Mouse (Mus musculus) mouse embryonic stem cell (cell line): ENCODE data around the gene Akr1c18.

Source experiments
- in situ Hi-C, 2 experiments: fragments of 300-500 bp; cut with MboI; formaldehyde crosslinking; loops; 1 replicate in 1 of 2; 3 replicates in 1 of 2; pipeline ENCODE4 v1.14.3; 2019 to 2020; ENCODE audit warnings: low sequenced_read_pairs in 2 of 2, low pct_unique_long_range_greater_than_20kb in 1 of 2, mixed read lengths in 1 of 2; ENCODE audit not compliant: unreplicated experiment in 1 of 2

Gene Akr1c18

DNA sequence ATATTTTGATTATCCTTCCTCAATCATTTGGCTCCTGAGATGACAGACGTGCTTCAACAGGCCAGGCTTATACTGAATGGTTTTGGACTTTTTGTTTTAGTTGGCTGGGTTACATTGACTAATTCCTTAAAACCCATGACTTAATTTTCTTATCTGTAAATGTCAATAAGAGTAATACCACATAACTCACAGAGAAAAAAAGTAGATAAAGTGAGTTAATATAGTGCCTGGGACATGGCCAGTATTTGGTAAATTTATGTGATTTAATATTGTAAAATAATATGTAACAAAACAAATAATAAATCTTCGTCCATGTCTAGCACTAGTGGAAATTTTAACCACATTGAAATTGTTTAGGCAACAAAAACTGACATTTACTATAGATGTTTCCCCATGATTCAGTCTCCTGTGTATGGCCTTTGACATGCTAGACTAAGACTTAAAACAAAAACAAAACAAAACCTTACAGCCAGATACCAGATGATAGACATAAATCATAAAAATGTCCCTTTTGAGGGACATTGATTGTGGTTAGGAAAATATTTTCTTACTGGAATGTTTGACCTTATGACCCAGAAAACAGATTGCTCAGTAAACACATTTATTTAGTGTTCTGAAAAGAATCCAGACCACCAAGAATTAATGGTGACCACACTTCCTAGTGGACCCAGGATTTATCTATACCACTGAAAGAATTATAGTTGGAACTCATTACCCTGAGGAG is 31.1 kb downstream of the Akr1c18 start:
- in situ Hi-C loops, result loop anchor here in 1 of 2 experiments (25.0 kb wide), 1 partner anchor 493 kb away; the partner anchor contains the start of gene Akr1e1

DNA sequence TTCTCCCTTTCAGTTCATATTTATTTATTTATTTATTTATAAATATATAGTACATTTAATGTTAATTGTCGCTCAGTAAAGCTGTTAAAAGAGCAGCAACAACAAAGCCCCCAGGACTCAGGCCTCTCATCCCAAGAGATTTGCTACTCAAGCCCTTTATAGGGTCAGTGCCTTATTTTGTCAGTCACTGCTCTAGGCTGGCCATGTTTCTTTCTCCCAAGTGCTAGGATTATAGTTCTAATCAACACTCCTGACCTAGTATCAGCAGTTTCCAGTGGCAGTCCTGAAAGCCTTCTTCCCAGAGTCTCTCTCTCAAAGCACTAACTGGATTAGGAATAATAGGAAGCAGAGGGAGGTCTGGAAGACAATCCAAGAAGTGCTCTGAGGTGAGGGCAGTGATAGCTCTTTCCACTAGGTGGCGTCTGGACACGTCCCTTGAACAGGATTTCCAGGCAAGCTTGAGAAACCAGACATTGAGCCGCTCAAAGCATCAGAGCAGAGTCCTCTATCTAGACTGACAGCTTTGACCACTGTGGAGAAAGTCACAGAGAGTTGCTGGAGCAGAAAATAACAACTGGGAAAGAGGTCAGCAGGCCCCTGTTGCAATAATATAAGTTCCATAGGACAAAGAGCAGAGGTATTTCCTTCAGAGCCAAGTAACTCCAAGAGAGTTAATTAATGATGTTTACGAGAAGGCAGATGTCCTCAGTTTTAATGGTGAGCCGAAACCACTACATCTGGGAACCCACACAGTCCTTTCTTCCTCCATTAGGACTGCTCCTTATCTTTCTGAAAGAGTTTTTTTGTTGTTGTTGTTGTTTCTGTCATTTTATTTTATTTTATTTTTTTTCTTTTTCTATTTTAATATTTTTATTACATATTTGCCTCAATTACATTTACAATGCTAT is 39.9 kb downstream of the Akr1c18 start:
- in situ Hi-C loops, result loop anchor here in 1 of 2 experiments (25.0 kb wide), 1 partner anchor 502 kb away; the partner anchor contains the start of gene Akr1e1

DNA sequence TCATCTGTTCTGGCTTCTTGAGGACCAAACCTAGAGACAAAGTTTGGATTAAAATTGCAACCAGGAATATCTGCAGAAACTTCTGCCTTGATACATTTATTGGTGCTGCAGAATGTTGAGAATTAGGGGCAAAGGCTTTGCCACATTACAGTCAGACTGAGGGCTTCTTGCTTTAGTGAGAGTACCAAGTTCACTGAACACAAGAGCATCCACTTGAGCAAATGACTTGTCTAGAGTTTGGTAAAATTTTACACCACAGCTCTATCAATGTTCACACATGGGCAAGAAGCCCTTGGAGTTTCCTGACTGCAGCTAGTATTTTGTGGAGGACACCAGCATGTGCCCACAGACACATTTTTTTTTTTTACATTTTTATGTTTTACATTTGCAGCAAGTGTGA is 47.7 kb downstream of the Akr1c18 start:
- in situ Hi-C loops, result loop anchor here in 1 of 2 experiments (25.0 kb wide), 1 partner anchor 510 kb away; the partner anchor contains the start of gene Akr1e1

DNA sequence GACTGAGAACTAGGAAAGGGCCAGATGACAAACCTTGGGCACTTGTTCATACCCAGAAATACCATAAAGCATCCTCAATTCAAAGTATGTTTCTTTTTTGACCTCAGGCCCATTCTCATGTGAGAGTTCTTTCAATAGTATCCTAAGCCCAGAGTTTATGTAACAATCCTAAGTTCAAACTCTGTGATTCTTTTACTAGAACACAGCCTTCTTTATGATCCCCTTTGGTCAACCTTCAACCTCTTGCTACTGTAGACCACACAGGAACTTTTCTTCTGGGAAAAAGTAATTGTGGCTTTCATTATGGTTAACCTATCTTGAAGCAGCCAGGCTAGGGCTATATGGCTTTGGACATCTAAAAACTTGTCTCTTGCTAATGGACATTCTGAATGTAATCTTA is 48.8 kb downstream of the Akr1c18 start:
- in situ Hi-C loops, result loop anchor here in 1 of 2 experiments (25.0 kb wide), 1 partner anchor 511 kb away; the partner anchor contains the start of gene Akr1e1
